Mouse (Mus musculus) midbrain, postnatal 0 days (tissue): ENCODE results near the gene Apc2. TPM values are rescaled to one million over a fixed set of nuclear protein-coding genes. Genes with fewer than 3 reads are reported as not detected.
A peak's percentile ranks its signal among the peaks of the same experiment; 100 is the strongest.

Source experiments
- ATAC-seq: fragments of 200-750 bp; cut with Nextera tagmentation; 2 replicates; pipeline ENCODE4 v1.8.0; 2017; ENCODE audit warnings: moderate number of reproducible peaks, mild to moderate bottlenecking, moderate TSS enrichment, moderate library complexity; ENCODE audit not compliant: low FRiP score
- DNase-seq: peaks from one replicate; pipeline ENCODE4 v3.0.0-alpha.2; 2015; ENCODE audit warnings: low spot score
- H3K27ac ChIP-seq: fragments of 300-500 bp; sonication (generic); 2 replicates; pipeline ENCODE4 v1.5.1; 2014; ENCODE audit warnings: low read depth, mild to moderate bottlenecking, low read length, mixed read lengths
- H3K27me3 ChIP-seq: fragments of 300-500 bp; sonication (generic); 2 replicates; pipeline ENCODE4 v1.6.1; 2014; ENCODE audit warnings: low read length, control low read depth, mixed read lengths; ENCODE audit not compliant: insufficient read depth
- H3K36me3 ChIP-seq: fragments of 300-500 bp; sonication (generic); 2 replicates; pipeline ENCODE4 v1.6.1; 2014; ENCODE audit warnings: low read length, control low read depth, mixed read lengths; ENCODE audit not compliant: insufficient read depth
- H3K4me1 ChIP-seq: fragments of 300-500 bp; sonication (generic); 2 replicates; pipeline ENCODE4 v1.6.1; 2014; ENCODE audit warnings: mild to moderate bottlenecking, control low read depth, antibody characterized with exemption, low read length, mixed read lengths; ENCODE audit not compliant: insufficient read depth
- H3K4me2 ChIP-seq: fragments of 300-500 bp; sonication (generic); 2 replicates; pipeline ENCODE4 v1.6.1; 2014; ENCODE audit warnings: low read depth, mild to moderate bottlenecking, low read length, mixed read lengths; ENCODE audit not compliant: poor library complexity, severe bottlenecking
- H3K4me3 ChIP-seq: fragments of 300-500 bp; sonication (generic); 2 replicates; pipeline ENCODE4 v1.5.1; 2014; ENCODE audit warnings: low read depth, mild to moderate bottlenecking, low read length, moderate library complexity
- H3K9ac ChIP-seq: fragments of 300-500 bp; sonication (generic); replicated peaks from 2 replicates; pipeline ENCODE4 v1.6.1; 2014; ENCODE audit warnings: mild to moderate bottlenecking, low read length, moderate library complexity, mixed read lengths; ENCODE audit not compliant: poor library complexity, severe bottlenecking
- H3K9me3 ChIP-seq: fragments of 300-500 bp; sonication (generic); 2 replicates; pipeline ENCODE4 v1.6.1; 2016; ENCODE audit warnings: low read length, control low read depth
- CTCF ChIP-seq: IDR thresholded peaks from 2 replicates; pipeline ENCODE4 v1.5.1; 2016; ENCODE audit warnings: antibody characterized with exemption, mild to moderate bottlenecking
- WGBS: fragments of 180-500 bp; shearing (Covaris S2); extraction: QIAGEN DNeasy Blood & Tissue Kit; methylation state at CpG from one replicate; pipeline ENCODE4 v1.1.7; 2014; 5-methylcytosine and 5-hydroxymethylcytosine counted together
- polyA plus RNA-seq: library from polyadenylated mRNA; unstranded; fragments of >200 nt; fragmentation: Nextera tagmentation; extraction: Ambion mirVana; gene quantifications from 2 replicates; pipeline ENCODE4 v1.2.1, GENCODE M21; 2015
- total RNA-seq: library from RNA; depleted of rRNA; stranded (reverse); fragments of >200 nt; gene quantifications from 2 replicates; pipeline ENCODE4 v1.2.3, GENCODE M21; 2014

Apc2 gene
- total and polyA plus RNA-seq, 2 experiments from 2014 or later: 110 to 370 TPM

- TF ChIP-seq CTCF: no peak
- H3K4me2 ChIP-seq: peak overlapping the region; percentile 79
- DNase-seq (no peak), ATAC-seq (no peak; the same call in 1 of the 2 replicates)
- H3K36me3 ChIP-seq: no peaks in the 10 kb centered on the region
- no peak overlapping the region for H3K27ac ChIP-seq
- H3K9ac ChIP-seq: peak overlapping the region; percentile 51; the same call in 1 of the 2 replicates
- 1% methylated on average over 29 of the region's 41 CpGs for WGBS
- no peaks in the 10 kb centered on the region for H3K9me3 ChIP-seq
- H3K4me3 ChIP-seq: peak overlapping the region; percentile 48
- H3K27me3 ChIP-seq: no peaks in the 10 kb centered on the region
- peaks cover 5% of the 10 kb centered on the region; the same call in 1 of the 2 replicates for H3K4me1 ChIP-seq
Measured at GRCm38 (mm10) chr10:80330084-80330483, 34.3 kb downstream of the Apc2 start.

DNA sequence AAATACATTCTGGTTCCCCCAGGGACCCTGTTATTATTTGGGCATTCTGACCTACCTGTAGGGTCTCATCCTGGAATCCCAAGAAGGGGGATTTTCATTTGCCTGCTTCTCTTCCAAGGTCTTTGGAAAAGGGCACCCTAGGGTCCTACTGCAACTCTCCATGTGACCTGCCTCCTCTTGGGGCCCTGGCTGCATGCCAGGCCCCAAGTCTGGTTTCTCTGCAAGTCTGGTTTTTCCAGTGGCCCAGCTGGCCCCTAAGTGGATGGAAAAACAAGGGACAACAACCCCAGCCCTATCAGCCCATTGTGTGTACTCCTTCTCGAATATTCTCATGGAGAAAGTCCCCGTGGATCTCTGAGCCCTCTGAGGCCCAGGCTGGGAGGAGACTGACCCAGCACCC is 35.1 kb downstream of the Apc2 start:
- no peak overlapping the region for H3K4me3 ChIP-seq

DNA sequence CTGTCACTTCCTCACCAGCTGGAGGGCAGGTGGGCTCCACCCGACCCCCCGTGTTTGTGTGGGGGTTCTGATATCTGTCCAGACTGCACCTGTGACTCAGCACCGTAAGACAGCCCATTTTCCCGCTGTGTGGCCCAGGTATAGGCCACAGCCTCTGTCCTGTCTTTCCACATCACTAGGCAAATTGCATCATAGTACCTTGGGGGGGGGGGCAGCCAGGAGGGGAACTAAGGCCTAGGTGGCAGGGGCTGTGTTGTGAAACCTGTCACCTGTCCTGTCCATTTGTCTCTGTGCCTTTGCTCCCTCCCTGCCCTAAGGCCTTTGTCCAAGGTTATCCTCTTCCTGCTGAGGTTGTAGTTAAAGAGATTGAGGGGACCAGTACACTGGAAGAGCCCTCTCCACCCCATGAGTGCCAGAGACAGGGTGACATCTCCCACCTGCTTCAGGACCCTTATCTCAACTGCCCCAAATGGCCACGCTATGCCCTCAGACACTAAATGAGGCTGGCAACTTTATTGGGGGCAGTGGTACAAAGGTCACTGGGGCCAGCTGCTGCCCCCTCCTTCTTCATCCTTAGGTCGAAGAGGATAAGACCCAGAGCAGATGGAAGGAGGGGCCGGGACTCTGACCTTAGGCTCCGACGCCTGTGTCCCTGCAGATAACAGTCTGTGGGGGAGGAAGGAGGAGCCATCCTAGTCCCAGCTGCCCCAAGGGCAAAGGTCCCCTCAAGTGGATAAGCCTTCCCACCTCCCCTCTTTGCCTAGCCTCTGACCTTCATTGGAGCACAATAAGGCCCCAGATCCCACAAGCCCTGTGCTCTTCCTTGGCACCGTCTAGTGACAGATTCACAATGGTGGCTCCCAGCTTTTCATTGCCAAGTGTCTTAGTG is 36.1 kb downstream of the Apc2 start:
- Histone ChIP-seq H3K27ac (no peak overlapping the region), H3K4me3 (no peak overlapping the region), H3K9ac (no peak overlapping the region), H3K27me3 (no peaks in the 10 kb centered on the region), H3K9me3 (no peaks in the 10 kb centered on the region), H3K4me1 (peaks cover 5% of the 10 kb centered on the region; the same call in 1 of the 2 replicates), H3K36me3 (no peaks in the 10 kb centered on the region), H3K4me2 (no peak overlapping the region)
- DNase-seq (peak; percentile 52), ATAC-seq (no peak)
- 69% methylated on average over 10 of the region's 10 CpGs for WGBS
- no peak for TF ChIP-seq CTCF

More for the DNA sequence above, 35.1 kb downstream of the Apc2 start:
- Histone ChIP-seq H3K27ac (no peak overlapping the region), H3K36me3 (no peaks in the 10 kb centered on the region), H3K9me3 (no peaks in the 10 kb centered on the region), H3K9ac (no peak overlapping the region), H3K27me3 (no peaks in the 10 kb centered on the region), H3K4me2 (no peak overlapping the region), H3K4me1 (peaks cover 5% of the 10 kb centered on the region; the same call in 1 of the 2 replicates)
- TF ChIP-seq CTCF: no peak
- 66% methylated on average over 2 of the region's 2 CpGs for WGBS
- DNase-seq: no peak
- no peak for ATAC-seq

DNA sequence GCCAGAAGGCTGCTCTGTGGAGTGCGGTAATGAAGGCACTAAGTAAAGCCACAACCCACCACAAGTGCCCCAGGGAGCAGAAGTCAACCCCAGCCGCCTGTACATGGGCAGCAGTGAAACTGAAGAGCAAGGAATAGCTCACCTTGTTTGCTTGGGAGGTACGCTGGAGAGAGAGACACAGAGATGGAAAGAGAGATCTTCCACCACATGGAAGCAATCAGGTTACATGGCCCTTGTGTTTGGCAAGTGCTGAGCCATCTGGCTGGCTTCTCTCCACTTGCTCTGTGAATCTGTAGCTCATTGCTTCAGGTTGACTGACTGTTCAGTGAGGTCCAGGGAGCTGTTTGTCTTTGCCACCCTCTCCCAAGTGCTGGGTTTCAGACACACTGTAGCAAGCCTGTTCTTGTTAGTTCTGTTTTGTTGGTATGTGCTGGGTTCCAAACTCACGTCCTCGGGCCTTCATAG is 36.8 kb downstream of the Apc2 start:
- ATAC-seq: no peak

GRCm38 (mm10) chr10:80336263-80336662 is 40.5 kb downstream of the Apc2 start:
- Histone ChIP-seq H3K27me3 (peaks cover 10% of the 10 kb centered on the region), H3K4me1 (no peaks in the 10 kb centered on the region), H3K4me3 (no peak overlapping the region), H3K9me3 (no peaks in the 10 kb centered on the region), H3K27ac (no peak overlapping the region), H3K4me2 (no peak overlapping the region), H3K36me3 (no peaks in the 10 kb centered on the region), H3K9ac (no peak overlapping the region)
- ATAC-seq (no peak), DNase-seq (no peak)
- 89% methylated on average over 12 of the region's 12 CpGs for WGBS
- no peak for TF ChIP-seq CTCF

More for the DNA sequence above, 36.8 kb downstream of the Apc2 start:
- DNase-seq: peak; percentile 58
- WGBS: 80% methylated on average over 5 of the region's 5 CpGs
- Histone ChIP-seq H3K9me3 (no peaks in the 10 kb centered on the region), H3K4me2 (no peak overlapping the region), H3K4me3 (no peak overlapping the region), H3K4me1 (peaks cover 5% of the 10 kb centered on the region; the same call in 1 of the 2 replicates), H3K9ac (no peak overlapping the region), H3K36me3 (no peaks in the 10 kb centered on the region), H3K27me3 (no peaks in the 10 kb centered on the region), H3K27ac (no peak overlapping the region)
- TF ChIP-seq CTCF: no peak
